Mouse (Mus musculus) testis, adult 2 months (tissue): ENCODE measurements around the gene Rbm15b. TPM values are rescaled to one million over a fixed set of nuclear protein-coding genes. Genes with fewer than 3 reads are reported as not detected.

Experiments used
- H3K27ac ChIP-seq: fragments of 200-500 bp; 2 replicates; pipeline ENCODE4 v1.5.1; 2012; ENCODE audit warnings: low read depth, low read length; ENCODE audit not compliant: control insufficient read depth, insufficient read depth
- H3K27me3 ChIP-seq: fragments of 200-500 bp; 2 replicates; pipeline ENCODE4 v1.6.1; 2012; ENCODE audit warnings: mild to moderate bottlenecking, low read length, moderate library complexity; ENCODE audit not compliant: control insufficient read depth, insufficient read depth
- H3K36me3 ChIP-seq: fragments of 200-500 bp; 2 replicates; pipeline ENCODE4 v1.6.1; 2012; ENCODE audit warnings: mild to moderate bottlenecking, low read length; ENCODE audit not compliant: control insufficient read depth, insufficient read depth
- H3K4me1 ChIP-seq: fragments of 200-500 bp; 2 replicates; pipeline ENCODE4 v1.6.1; 2012; ENCODE audit warnings: low read length; ENCODE audit not compliant: control insufficient read depth, insufficient read depth
- H3K4me3 ChIP-seq: fragments of 200-500 bp; 2 replicates; pipeline ENCODE4 v1.5.1; 2012; ENCODE audit warnings: low read depth, mild to moderate bottlenecking, low read length, moderate library complexity, mixed read lengths; ENCODE audit not compliant: control insufficient read depth
- CTCF ChIP-seq: fragments of 200-500 bp; IDR thresholded peaks from 2 replicates; pipeline ENCODE4 v1.5.1; 2012; ENCODE audit warnings: low read depth, mild to moderate bottlenecking, inconsistent platforms, low read length, moderate library complexity; ENCODE audit not compliant: control insufficient read depth, insufficient read depth, insufficient replicate concordance
- POLR2A ChIP-seq: fragments of 200-500 bp; IDR thresholded peaks from 2 replicates; pipeline ENCODE4 v1.6.1; 2012; ENCODE audit warnings: low read depth, mild to moderate bottlenecking, inconsistent platforms, low read length, moderate library complexity; ENCODE audit not compliant: control insufficient read depth
- polyA plus RNA-seq: library from polyadenylated mRNA; depleted of rRNA; stranded (reverse); fragments of >200 nt; gene quantifications from 2 replicates; pipeline ENCODE4 v1.2.3, GENCODE M21; 2012

Rbm15b gene
- polyA plus RNA-seq, 1 experiment: 4.6 TPM

DNA sequence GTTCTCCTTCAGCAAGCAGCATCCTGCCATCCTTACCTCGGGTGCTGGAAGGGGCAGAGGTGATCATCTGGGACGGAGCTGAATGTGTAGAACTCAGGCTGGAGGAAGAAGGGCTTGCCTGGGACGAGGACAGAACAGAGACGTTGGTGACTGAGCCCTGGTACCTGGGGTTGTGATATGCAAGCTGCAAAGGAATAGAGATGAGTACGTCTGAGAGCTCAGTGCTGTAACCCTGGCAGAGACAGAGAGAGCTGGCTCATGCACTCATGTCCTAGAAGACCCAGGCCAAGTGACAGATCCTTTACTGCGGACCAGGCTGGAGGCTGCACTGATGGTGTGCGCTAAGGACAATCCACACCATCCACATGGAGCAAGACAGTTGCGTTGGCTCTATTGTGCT, 19.4 kb upstream of the Rbm15b start:
- H3K4me1 ChIP-seq: no peaks in the 10 kb centered on the region; the same call in 1 of the 2 replicates
- no peaks in the 10 kb centered on the region for H3K27me3 ChIP-seq
- TF ChIP-seq CTCF (no peak), POLR2A (no peak)
- no peak overlapping the region for H3K27ac ChIP-seq
- no peak overlapping the region for H3K4me3 ChIP-seq
- no peaks in the 10 kb centered on the region; the same call in 1 of the 2 replicates for H3K36me3 ChIP-seq

DNA sequence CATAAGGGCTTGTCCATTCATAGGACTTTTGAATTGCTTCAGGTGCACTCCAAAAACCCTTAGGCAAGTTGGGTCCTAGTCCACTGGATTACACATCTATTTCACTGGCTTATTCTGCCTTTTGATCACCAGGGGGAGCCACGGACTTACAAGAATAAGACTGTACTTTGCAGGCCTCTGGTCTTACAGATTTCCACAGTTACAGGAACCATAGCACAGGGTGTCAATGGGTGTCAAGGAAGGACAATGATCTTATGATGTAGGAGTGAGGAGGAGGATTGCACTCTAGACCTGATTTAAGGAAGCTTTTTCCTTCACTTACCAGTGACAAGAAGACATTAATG, 16.5 kb upstream of the Rbm15b start:
- Histone ChIP-seq H3K27me3 (no peaks in the 10 kb centered on the region), H3K4me3 (no peak overlapping the region), H3K4me1 (no peaks in the 10 kb centered on the region; the same call in 1 of the 2 replicates), H3K36me3 (no peaks in the 10 kb centered on the region; the same call in 1 of the 2 replicates), H3K27ac (no peak overlapping the region)
- no peak for TF ChIP-seq POLR2A
- no peak for TF ChIP-seq CTCF

DNA sequence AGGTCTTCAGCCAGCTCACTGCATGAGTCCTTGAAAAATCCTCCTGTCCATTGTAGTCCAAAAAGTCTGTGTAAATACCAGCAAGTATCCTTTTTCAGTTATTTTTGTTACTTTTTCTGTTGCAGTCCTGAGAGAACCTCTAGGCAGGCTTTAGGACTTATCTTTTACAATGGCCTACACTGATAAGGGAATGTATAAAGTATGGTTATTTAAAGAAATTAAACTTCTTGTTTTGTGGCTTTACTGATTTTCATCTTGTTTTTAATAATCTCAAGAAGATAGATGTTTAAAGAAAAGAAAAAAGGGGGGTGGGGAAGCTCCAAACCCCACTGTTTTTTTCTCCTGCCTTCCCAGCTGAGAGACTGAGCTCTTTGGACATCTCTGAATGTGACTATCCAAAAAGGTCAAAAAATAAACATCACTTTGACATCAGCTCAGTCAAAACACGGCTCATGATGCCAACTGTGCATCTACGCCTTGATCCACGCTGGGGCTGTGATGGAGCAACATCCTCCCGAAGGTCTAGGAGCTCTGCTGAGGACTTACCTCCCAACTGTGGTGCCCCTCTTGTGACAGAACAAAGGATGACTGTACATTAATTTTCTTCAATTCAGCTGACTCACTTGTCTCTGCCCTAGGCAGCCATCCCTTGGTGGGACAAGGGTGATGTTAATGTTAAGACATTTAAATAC, 16.0 kb upstream of the Rbm15b start:
- no peaks in the 10 kb centered on the region for H3K27me3 ChIP-seq
- no peaks in the 10 kb centered on the region; the same call in 1 of the 2 replicates for H3K4me1 ChIP-seq
- TF ChIP-seq POLR2A: no peak
- TF ChIP-seq CTCF: no peak
- no peak overlapping the region for H3K27ac ChIP-seq
- H3K4me3 ChIP-seq: no peak overlapping the region
- H3K36me3 ChIP-seq: no peaks in the 10 kb centered on the region; the same call in 1 of the 2 replicates

GRCm38 (mm10) chr9:106901596-106901995, 14.4 kb upstream of the Rbm15b start:
- no peak overlapping the region for H3K4me3 ChIP-seq
- no peaks in the 10 kb centered on the region for H3K27me3 ChIP-seq
- H3K4me1 ChIP-seq: no peaks in the 10 kb centered on the region; the same call in 1 of the 2 replicates
- H3K36me3 ChIP-seq: no peaks in the 10 kb centered on the region; the same call in 1 of the 2 replicates
- TF ChIP-seq POLR2A (no peak), CTCF (no peak)
- H3K27ac ChIP-seq: no peak overlapping the region

DNA sequence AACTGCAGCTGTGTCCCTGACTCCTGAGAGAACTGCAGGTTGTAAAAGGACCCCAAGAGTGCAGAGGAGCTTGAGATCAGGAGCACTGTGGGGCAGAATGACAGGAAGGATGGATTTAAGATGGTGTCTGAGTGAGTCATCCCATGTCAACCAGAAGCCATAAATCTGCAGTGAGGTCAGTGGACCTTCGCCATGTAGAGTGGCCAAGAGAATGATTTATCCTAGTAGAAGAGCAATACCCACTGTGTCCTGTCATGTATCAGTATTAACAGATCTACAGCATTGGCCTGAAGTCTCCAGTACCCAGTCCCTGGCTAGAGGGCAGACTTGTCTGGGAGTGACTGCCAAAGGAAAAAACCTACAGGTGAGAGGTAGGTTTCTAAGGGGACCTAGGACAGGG, 11.7 kb upstream of the Rbm15b start:
- TF ChIP-seq CTCF: no peak
- TF ChIP-seq POLR2A: no peak
- H3K27ac ChIP-seq: no peak overlapping the region
- H3K4me3 ChIP-seq: no peak overlapping the region
- no peaks in the 10 kb centered on the region; the same call in 1 of the 2 replicates for H3K4me1 ChIP-seq
- H3K27me3 ChIP-seq: no peaks in the 10 kb centered on the region
- H3K36me3 ChIP-seq: peaks cover 2% of the 10 kb centered on the region; the same call in 1 of the 2 replicates

DNA sequence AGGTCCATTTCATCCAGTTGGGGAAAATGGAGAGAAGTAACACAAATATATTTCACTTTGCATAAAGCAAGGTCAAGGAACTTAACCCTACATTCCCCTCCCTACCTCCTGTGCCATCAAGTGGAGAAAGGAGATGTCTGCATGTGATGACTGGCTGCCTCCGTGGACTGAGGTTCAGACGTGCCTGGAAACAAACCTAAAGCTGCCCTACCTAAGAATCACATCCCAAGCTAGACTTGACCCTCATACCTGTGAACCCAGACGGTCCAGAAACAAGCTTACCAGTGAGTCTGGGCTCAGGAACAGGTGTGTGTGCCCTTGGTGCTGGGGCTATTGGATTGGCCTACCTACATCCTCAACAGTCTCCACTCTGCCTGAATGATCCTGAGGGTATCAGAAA, 6.1 kb upstream of the Rbm15b start:
- peaks cover 3% of the 10 kb centered on the region for H3K36me3 ChIP-seq
- H3K27me3 ChIP-seq: no peaks in the 10 kb centered on the region
- peak overlapping the region; percentile 85 for H3K4me3 ChIP-seq
- peaks cover 2% of the 10 kb centered on the region for H3K4me1 ChIP-seq
- TF ChIP-seq POLR2A (no peak), CTCF (no peak)
- H3K27ac ChIP-seq: 0 out of 2 replicates have a peak overlapping the region, but pooled peaks have one; percentile 33

DNA sequence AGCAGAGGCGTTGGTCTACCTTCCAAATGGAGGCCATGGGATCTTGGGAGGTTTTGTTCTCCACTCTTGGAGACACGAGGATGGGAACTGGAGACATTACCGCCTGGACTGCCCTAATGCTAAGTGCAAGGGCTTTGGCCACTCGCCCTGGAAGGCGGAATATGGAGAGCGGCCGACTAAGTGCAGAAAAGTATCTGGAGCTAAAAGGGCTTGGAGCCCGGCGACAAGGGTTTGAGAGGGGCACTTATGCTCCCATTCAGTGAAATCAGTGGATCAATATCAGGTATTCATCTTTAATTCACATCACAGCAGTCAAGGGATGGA, 5.3 kb upstream of the Rbm15b start:
- peak overlapping the region; percentile 94 for H3K4me3 ChIP-seq
- peaks cover 2% of the 10 kb centered on the region for H3K4me1 ChIP-seq
- H3K27me3 ChIP-seq: no peaks in the 10 kb centered on the region
- peak overlapping the region; percentile 97 for H3K27ac ChIP-seq
- peaks cover 3% of the 10 kb centered on the region for H3K36me3 ChIP-seq
- no peak for TF ChIP-seq POLR2A
- TF ChIP-seq CTCF: no peak

DNA sequence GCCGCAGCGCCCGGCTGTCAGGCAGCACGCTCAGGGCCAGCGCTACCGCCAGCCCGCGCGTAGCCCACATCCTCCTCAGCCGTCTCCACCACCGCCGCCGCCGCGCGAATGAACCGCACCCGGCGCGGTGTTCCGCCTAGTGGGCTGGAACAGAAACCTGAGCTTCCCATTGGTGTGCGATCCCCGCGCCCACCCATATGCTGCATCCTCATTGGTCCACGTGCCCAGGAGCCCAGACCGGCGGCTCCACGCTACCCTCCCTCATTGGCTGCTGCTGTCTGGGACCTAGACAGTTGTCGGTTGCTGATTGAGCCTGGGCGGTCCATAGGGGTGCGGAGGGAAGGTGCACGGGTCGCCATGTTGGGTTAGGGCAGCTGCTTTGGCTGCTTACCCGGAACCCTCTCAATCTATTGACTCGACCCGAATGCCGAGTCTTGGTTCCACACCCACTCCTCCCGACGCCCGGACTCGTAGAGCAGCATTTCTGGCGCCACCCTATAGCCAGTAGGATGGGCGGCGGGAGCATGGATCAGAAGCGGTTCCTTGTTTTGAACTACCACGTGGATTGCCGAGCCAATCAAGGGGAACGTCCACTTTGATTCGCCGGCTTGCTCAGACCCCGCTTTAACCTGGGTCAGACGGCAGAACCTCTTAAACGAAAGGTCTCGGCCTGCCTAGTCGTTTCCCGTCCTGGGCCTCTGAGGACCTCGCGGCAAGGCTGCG, 4.8 kb upstream of the Rbm15b start, which contains the start of gene Manf:
Gene Manf, minus strand, starts transcription at position 151 of the 723 bp plus-strand sequence.
- TF ChIP-seq POLR2A (peak; percentile 98), CTCF (no peak)
- H3K27ac ChIP-seq: peak within 1 kb of the TSS; percentile 97
- peaks cover 3% of the 10 kb centered on the region for H3K36me3 ChIP-seq
- peaks cover 2% of the 10 kb centered on the region for H3K4me1 ChIP-seq
- H3K27me3 ChIP-seq: no peaks in the 10 kb centered on the region
- H3K4me3 ChIP-seq: peak within 1 kb of the TSS; percentile 94
